Mouse (Mus musculus) adrenal gland, adult (tissue): Measurements from ENCODE around the gene Serpinb3d.
"Not testable (repeated sequence)": the region's sequence is repeated elsewhere in the genome, so short reads cannot be mapped to it uniquely, and the experiment has no call there.

Experiments used
- DNase-seq, 2 experiments: peaks; one replicate each; pipeline ENCODE4 v3.0.0; 2022 to 2023; ENCODE audit warnings: low spot score in 1 of 2; ENCODE audit not compliant: inconsistent age in 2 of 2

The Serpinb3d gene

GRCm38 (mm10) chr1:107083406-107083805 is at the start of gene Serpinb3d:
Serpinb3d (minus strand) TSS chr1:107083506.
- no peak for DNase-seq

DNA sequence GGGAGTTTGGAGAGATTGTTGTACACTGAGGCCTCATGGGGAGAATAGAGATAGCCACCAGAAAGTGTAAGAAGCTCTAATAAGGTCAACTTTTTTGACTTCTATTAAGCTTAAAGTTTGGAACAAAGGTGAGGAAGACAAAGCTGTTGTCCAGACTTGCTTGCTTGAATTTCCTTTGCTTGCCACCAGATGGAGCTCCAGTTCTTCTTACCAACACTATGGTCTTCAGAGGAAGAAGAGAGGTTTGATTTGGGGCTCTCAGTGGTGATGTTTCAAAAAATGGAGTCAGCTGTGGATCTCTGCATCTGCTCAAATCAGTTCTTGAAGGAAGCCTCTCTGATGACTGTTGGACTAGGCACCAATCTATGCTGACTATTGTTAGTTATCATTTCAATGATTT is 44.1 kb upstream of the Serpinb3d start:
- DNase-seq = peak in 1 of 2 experiments; percentile 38

- no peak for DNase-seq
These were observed 15.1 kb upstream of the Serpinb3d start for GRCm38 (mm10) chr1:107098417-107098816.

GRCm38 (mm10) chr1:107052203-107052602 is 31.1 kb downstream of the Serpinb3d start, which contains the start of gene Serpinb3a:
Serpinb3a (minus strand) TSS chr1:107052303.
- DNase-seq = no peak

GRCm38 (mm10) chr1:107034236-107034635 is 49.1 kb downstream of the Serpinb3d start:
- DNase-seq = not testable (repeated sequence)
